Mouse (Mus musculus) kidney, embryonic 16.5 days (tissue): Measurements from ENCODE around the gene Mrps18a. TPM values are rescaled to one million over a fixed set of nuclear protein-coding genes. Genes with fewer than 3 reads are reported as not detected.

Experiments
- ATAC-seq: fragments of 200-750 bp; cut with Nextera tagmentation; 2 replicates; pipeline ENCODE4 v1.8.0; 2017; ENCODE audit warnings: moderate TSS enrichment; ENCODE audit not compliant: low FRiP score, low TSS enrichment
- H3K27ac ChIP-seq: fragments of 300-500 bp; sonication (generic); 2 replicates; pipeline ENCODE4 v1.5.1; 2014; ENCODE audit warnings: low read length
- H3K27me3 ChIP-seq: fragments of 300-500 bp; sonication (generic); 2 replicates; pipeline ENCODE4 v1.6.1; 2014; ENCODE audit warnings: low read length, control low read depth, mixed read lengths; ENCODE audit not compliant: insufficient read depth
- H3K36me3 ChIP-seq: fragments of 300-500 bp; sonication (generic); 2 replicates; pipeline ENCODE4 v1.6.1; 2014; ENCODE audit warnings: low read length, control low read depth, mixed read lengths; ENCODE audit not compliant: insufficient read depth
- H3K4me1 ChIP-seq: fragments of 300-500 bp; sonication (generic); 2 replicates; pipeline ENCODE4 v1.6.1; 2014; ENCODE audit warnings: low read length, control low read depth, mixed read lengths; ENCODE audit not compliant: insufficient read depth
- H3K4me2 ChIP-seq: fragments of 300-500 bp; sonication (generic); replicated peaks from 2 replicates; pipeline ENCODE4 v1.6.1; 2014; ENCODE audit warnings: low read depth, low read length
- H3K4me3 ChIP-seq: fragments of 300-500 bp; sonication (generic); 2 replicates; pipeline ENCODE4 v1.5.1; 2014; ENCODE audit warnings: mild to moderate bottlenecking, low read length
- H3K9ac ChIP-seq: fragments of 300-500 bp; sonication (generic); replicated peaks from 2 replicates; pipeline ENCODE4 v1.6.1; 2014; ENCODE audit warnings: low read length
- H3K9me3 ChIP-seq: fragments of 300-500 bp; sonication (generic); 2 replicates; pipeline ENCODE4 v1.6.1; 2016; ENCODE audit warnings: low read length, control low read depth
- WGBS: fragments of 180-500 bp; shearing (Covaris S2); extraction: QIAGEN DNeasy Blood & Tissue Kit; methylation state at CpG from one replicate; pipeline ENCODE4 v1.1.7; 2014; 5-methylcytosine and 5-hydroxymethylcytosine counted together
- polyA plus RNA-seq: library from polyadenylated mRNA; unstranded; fragments of >200 nt; fragmentation: Nextera tagmentation; extraction: Ambion mirVana; gene quantifications from 2 replicates; pipeline ENCODE4 v1.2.1, GENCODE M21; 2015

Gene Mrps18a
- polyA plus RNA-seq, 1 experiment from 2014 or later, result 162 TPM

GRCm38 (mm10) chr17:46091899-46092298 lies 18.9 kb upstream of the Mrps18a start:
- H3K9ac ChIP-seq, result no peak overlapping the region
- H3K27ac ChIP-seq, result no peak overlapping the region
- peaks cover under 1% of the 10 kb centered on the region; the same call in 1 of the 2 replicates for H3K4me1 ChIP-seq
- no peak for ATAC-seq
- 80% methylated on average over 14 of the region's 14 CpGs for WGBS
- H3K9me3 ChIP-seq, result no peaks in the 10 kb centered on the region
- no peak overlapping the region for H3K4me2 ChIP-seq
- no peaks in the 10 kb centered on the region for H3K27me3 ChIP-seq
- no peak overlapping the region for H3K4me3 ChIP-seq
- H3K36me3 ChIP-seq, result no peaks in the 10 kb centered on the region

- Histone ChIP-seq H3K4me3 (no peak overlapping the region), H3K4me1 (peaks cover 15% of the 10 kb centered on the region), H3K36me3 (no peaks in the 10 kb centered on the region), H3K27me3 (no peaks in the 10 kb centered on the region), H3K9me3 (no peaks in the 10 kb centered on the region), H3K4me2 (no peak overlapping the region), H3K27ac (no peak overlapping the region), H3K9ac (no peak overlapping the region)
- no peak for ATAC-seq
- 56% methylated on average over 8 of the region's 8 CpGs for WGBS
These were observed 12.3 kb upstream of the Mrps18a start for GRCm38 (mm10) chr17:46098525-46098924.

- ATAC-seq, result no peak
- 46% methylated on average over 9 of the region's 9 CpGs for WGBS
- Histone ChIP-seq H3K4me3 (no peak overlapping the region), H3K27me3 (no peaks in the 10 kb centered on the region), H3K36me3 (no peaks in the 10 kb centered on the region), H3K4me1 (peaks cover 27% of the 10 kb centered on the region), H3K27ac (peak overlapping the region; percentile 65), H3K9me3 (no peaks in the 10 kb centered on the region), H3K9ac (no peak overlapping the region), H3K4me2 (no peak overlapping the region)
These were observed 8.9 kb upstream of the Mrps18a start for GRCm38 (mm10) chr17:46101906-46102305.

GRCm38 (mm10) chr17:46102608-46103159 lies 8.1 kb upstream of the Mrps18a start:
- ATAC-seq, result no peak
- Histone ChIP-seq H3K4me1 (peaks cover 27% of the 10 kb centered on the region), H3K27ac (0 out of 2 replicates have a peak overlapping the region, but pooled peaks have one; percentile 36), H3K9me3 (no peaks in the 10 kb centered on the region), H3K36me3 (no peaks in the 10 kb centered on the region), H3K4me2 (no peak overlapping the region), H3K27me3 (no peaks in the 10 kb centered on the region), H3K9ac (no peak overlapping the region), H3K4me3 (no peak overlapping the region)
- WGBS, result 62% methylated on average over 8 of the region's 8 CpGs

- Histone ChIP-seq H3K4me2 (peak overlapping the region; percentile 28; the same call in 1 of the 2 replicates), H3K4me3 (no peak overlapping the region), H3K36me3 (no peaks in the 10 kb centered on the region), H3K9ac (peak overlapping the region; percentile 30), H3K27me3 (no peaks in the 10 kb centered on the region; the same call in 1 of the 2 replicates), H3K27ac (peak overlapping the region; percentile 87), H3K4me1 (peaks cover 24% of the 10 kb centered on the region), H3K9me3 (no peaks in the 10 kb centered on the region)
- 3% methylated on average over 12 of the region's 12 CpGs for WGBS
- peak; percentile 98 for ATAC-seq
These were observed 6.3 kb upstream of the Mrps18a start for GRCm38 (mm10) chr17:46104487-46104886.

- H3K4me3 ChIP-seq, result no peak overlapping the region
- ATAC-seq, result no peak
- H3K4me2 ChIP-seq, result no peak overlapping the region
- no peaks in the 10 kb centered on the region; the same call in 1 of the 2 replicates for H3K27me3 ChIP-seq
- H3K4me1 ChIP-seq, result peaks cover 23% of the 10 kb centered on the region
- no peaks in the 10 kb centered on the region for H3K36me3 ChIP-seq
- H3K27ac ChIP-seq, result no peak overlapping the region
- H3K9me3 ChIP-seq, result no peaks in the 10 kb centered on the region
- 82% methylated on average over 4 of the region's 4 CpGs for WGBS
- H3K9ac ChIP-seq, result no peak overlapping the region
These were observed 2.5 kb upstream of the Mrps18a start for GRCm38 (mm10) chr17:46108286-46108685.

GRCm38 (mm10) chr17:46115489-46115888 lies 4.7 kb downstream of the Mrps18a start:
- H3K9ac ChIP-seq, result no peak overlapping the region
- peaks cover 26% of the 10 kb centered on the region for H3K4me1 ChIP-seq
- H3K4me3 ChIP-seq, result no peak overlapping the region
- H3K9me3 ChIP-seq, result no peaks in the 10 kb centered on the region
- peaks cover 21% of the 10 kb centered on the region for H3K36me3 ChIP-seq
- no peaks in the 10 kb centered on the region for H3K27me3 ChIP-seq
- no peak overlapping the region for H3K4me2 ChIP-seq
- 39% methylated on average over 2 of the region's 2 CpGs for WGBS
- H3K27ac ChIP-seq, result no peak overlapping the region
- no peak for ATAC-seq

GRCm38 (mm10) chr17:46116138-46116537 lies 5.4 kb downstream of the Mrps18a start:
- WGBS, result 84% methylated on average over 11 of the region's 11 CpGs
- Histone ChIP-seq H3K9me3 (no peaks in the 10 kb centered on the region), H3K4me1 (peaks cover 26% of the 10 kb centered on the region), H3K36me3 (peaks cover 21% of the 10 kb centered on the region), H3K27ac (no peak overlapping the region), H3K4me2 (no peak overlapping the region), H3K27me3 (no peaks in the 10 kb centered on the region), H3K4me3 (no peak overlapping the region), H3K9ac (no peak overlapping the region)
- no peak for ATAC-seq

GRCm38 (mm10) chr17:46116881-46117280 lies 6.1 kb downstream of the Mrps18a start:
- H3K36me3 ChIP-seq, result peaks cover 23% of the 10 kb centered on the region
- no peak overlapping the region for H3K9ac ChIP-seq
- ATAC-seq, result no peak
- H3K27ac ChIP-seq, result 0 out of 2 replicates have a peak overlapping the region, but pooled peaks have one; percentile 26
- H3K4me3 ChIP-seq, result no peak overlapping the region
- H3K4me2 ChIP-seq, result no peak overlapping the region
- 87% methylated on average over 3 of the region's 3 CpGs for WGBS
- H3K4me1 ChIP-seq, result peaks cover 21% of the 10 kb centered on the region
- H3K9me3 ChIP-seq, result no peaks in the 10 kb centered on the region
- no peaks in the 10 kb centered on the region for H3K27me3 ChIP-seq

GRCm38 (mm10) chr17:46117623-46118422 lies 7.0 kb downstream of the Mrps18a start:
- H3K27me3 ChIP-seq, result no peaks in the 10 kb centered on the region
- H3K36me3 ChIP-seq, result peaks cover 31% of the 10 kb centered on the region
- no peak overlapping the region for H3K4me3 ChIP-seq
- H3K9ac ChIP-seq, result no peak overlapping the region
- WGBS, result 27% methylated on average over 13 of the region's 13 CpGs
- H3K9me3 ChIP-seq, result no peaks in the 10 kb centered on the region
- H3K4me2 ChIP-seq, result no peak overlapping the region
- peaks cover 18% of the 10 kb centered on the region for H3K4me1 ChIP-seq
- ATAC-seq, result peak; percentile 70
- peak overlapping the region; percentile 26; the same call in 1 of the 2 replicates for H3K27ac ChIP-seq
